Mouse (Mus musculus): ENCODE data around the gene Gm4141.
"Not testable (repeated sequence)": the region's sequence is repeated elsewhere in the genome, so short reads cannot be mapped to it uniquely, and the experiment has no call there.

Gm4141 gene

GRCm38 (mm10) chr7:20576141-20576540 lies at the start of gene Gm4141:
Gm4141 (minus strand) TSS chr7:20576241.
- not testable (repeated sequence) for DNase-seq

DNA sequence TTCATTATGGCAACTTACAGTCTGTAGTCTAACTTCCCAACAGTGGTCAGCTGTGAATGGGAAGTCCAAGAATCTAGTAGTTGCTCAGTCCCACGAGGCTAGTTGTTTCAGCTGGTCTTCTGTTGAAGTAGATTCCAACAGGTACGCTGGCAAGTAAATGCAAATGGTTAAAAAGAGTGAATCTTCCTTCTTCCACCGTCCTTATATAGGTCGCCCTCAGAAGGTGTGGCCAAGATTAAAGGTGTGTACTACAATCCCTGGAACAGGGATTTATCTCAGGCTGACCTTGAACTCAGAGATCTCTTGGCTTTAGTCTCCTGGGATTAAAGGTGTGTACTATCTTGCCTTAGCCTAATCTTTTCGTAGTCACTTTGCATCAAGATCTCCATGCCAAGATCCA lies 22.9 kb upstream of the Gm4141 start, which contains the start of gene Gm4513:
Gene Gm4513 (minus strand): TSS at position 101 of the 400 bp plus-strand sequence.
- DNase-seq, result not testable (repeated sequence)

GRCm38 (mm10) chr7:20545657-20546056 lies 30.4 kb downstream of the Gm4141 start, which contains the start of gene Gm5726:
Gm5726 (minus strand) TSS chr7:20545757.
- DNase-seq, result not testable (repeated sequence)

- not testable (repeated sequence) for DNase-seq
Observed at GRCm38 (mm10) chr7:20533537-20533936, 42.5 kb downstream of the Gm4141 start, which contains the start of gene Vmn1r104. Vmn1r104 (plus strand) TSS chr7:20533837.
